Mouse (Mus musculus) embryonic facial prominence, embryonic 11.5 days (tissue): ENCODE data around the gene Olfr1006. TPM values are rescaled to one million over a fixed set of nuclear protein-coding genes. Genes with fewer than 3 reads are reported as not detected.

Experiments
- polyA plus RNA-seq: library from polyadenylated mRNA; unstranded; fragments of >200 nt; fragmentation: Nextera tagmentation; extraction: Ambion mirVana; gene quantifications from 2 replicates; pipeline ENCODE4 v1.2.1, GENCODE M21; 2014

Gene Olfr1006
- polyA plus RNA-seq, 1 experiment from 2014 or later, result not detected

Other genes with a start within 250 kb of the Olfr1006 start
- gene Olfr994, start 242.3 kb downstream of the Olfr1006 start, polyA plus RNA-seq, result not detected in 2 replicates
- gene Olfr995, start 235.1 kb downstream of the Olfr1006 start, polyA plus RNA-seq, result not detected in 2 replicates
- gene 4833423E24Rik, start 159.7 kb downstream of the Olfr1006 start, polyA plus RNA-seq, result not detected in 2 replicates
- not detected in 2 replicates for gene Olfr996, start 99.6 kb downstream of the Olfr1006 start, polyA plus RNA-seq
- not detected in 2 replicates for gene Olfr998, start 89.8 kb downstream of the Olfr1006 start, polyA plus RNA-seq
- gene Olfr1000, start 66.9 kb downstream of the Olfr1006 start, polyA plus RNA-seq, result not detected in 2 replicates
- gene Olfr1002, start 28.1 kb downstream of the Olfr1006 start, polyA plus RNA-seq, result not detected in 2 replicates
- not detected in 2 replicates for gene Olfr154, start 14.3 kb downstream of the Olfr1006 start, polyA plus RNA-seq
- not detected in 2 replicates for gene Olfr1008, start 10.7 kb upstream of the Olfr1006 start, polyA plus RNA-seq
- not detected in 2 replicates for gene Olfr1009, start 36.7 kb upstream of the Olfr1006 start, polyA plus RNA-seq
- not detected in 2 replicates for gene Olfr1012, start 84.0 kb upstream of the Olfr1006 start, polyA plus RNA-seq
- gene Olfr1013, start 88.3 kb upstream of the Olfr1006 start, polyA plus RNA-seq, result not detected in 2 replicates
- gene Olfr1014, start 93.9 kb upstream of the Olfr1006 start, polyA plus RNA-seq, result not detected in 2 replicates
- 0.14 TPM in 1 of 2 replicates, not detected in the other for gene Olfr1015, start 103.2 kb upstream of the Olfr1006 start, polyA plus RNA-seq
- gene Olfr1016, start 123.8 kb upstream of the Olfr1006 start, polyA plus RNA-seq, result not detected in 2 replicates
- gene Olfr1018, start 139.7 kb upstream of the Olfr1006 start, polyA plus RNA-seq, result not detected in 2 replicates
- not detected in 2 replicates for gene Olfr1019, start 166.7 kb upstream of the Olfr1006 start, polyA plus RNA-seq
- gene Olfr1020, start 168.3 kb upstream of the Olfr1006 start, polyA plus RNA-seq, result not detected in 2 replicates
- gene Olfr1022, start 189.8 kb upstream of the Olfr1006 start, polyA plus RNA-seq, result not detected in 2 replicates
- not detected in 2 replicates for gene Olfr1023, start 206.9 kb upstream of the Olfr1006 start, polyA plus RNA-seq
- gene Olfr1024, start 226.3 kb upstream of the Olfr1006 start, polyA plus RNA-seq, result not detected in 2 replicates
- not detected in 2 replicates for gene Olfr1025-ps1, start 236.4 kb upstream of the Olfr1006 start, polyA plus RNA-seq
- gene Olfr1026, start 242.8 kb upstream of the Olfr1006 start, polyA plus RNA-seq, result 0.18 and 0.22 TPM in 2 replicates